Mouse (Mus musculus) mature B cell (primary cell): ENCODE data around the gene Lrrc28.

Source experiments
- in situ Hi-C: fragments of 300-500 bp; cut with MboI; formaldehyde crosslinking; loops from 2 replicates; pipeline ENCODE4 v1.14.3; 2019

The Lrrc28 gene

GRCm38 (mm10) chr7:67493795-67494687 lies 151.0 kb downstream of the Lrrc28 start:
- in situ Hi-C loops, result no loop called here

- in situ Hi-C loops, result no loop called here
Observed at GRCm38 (mm10) chr7:67487889-67488411, 157.1 kb downstream of the Lrrc28 start.

DNA sequence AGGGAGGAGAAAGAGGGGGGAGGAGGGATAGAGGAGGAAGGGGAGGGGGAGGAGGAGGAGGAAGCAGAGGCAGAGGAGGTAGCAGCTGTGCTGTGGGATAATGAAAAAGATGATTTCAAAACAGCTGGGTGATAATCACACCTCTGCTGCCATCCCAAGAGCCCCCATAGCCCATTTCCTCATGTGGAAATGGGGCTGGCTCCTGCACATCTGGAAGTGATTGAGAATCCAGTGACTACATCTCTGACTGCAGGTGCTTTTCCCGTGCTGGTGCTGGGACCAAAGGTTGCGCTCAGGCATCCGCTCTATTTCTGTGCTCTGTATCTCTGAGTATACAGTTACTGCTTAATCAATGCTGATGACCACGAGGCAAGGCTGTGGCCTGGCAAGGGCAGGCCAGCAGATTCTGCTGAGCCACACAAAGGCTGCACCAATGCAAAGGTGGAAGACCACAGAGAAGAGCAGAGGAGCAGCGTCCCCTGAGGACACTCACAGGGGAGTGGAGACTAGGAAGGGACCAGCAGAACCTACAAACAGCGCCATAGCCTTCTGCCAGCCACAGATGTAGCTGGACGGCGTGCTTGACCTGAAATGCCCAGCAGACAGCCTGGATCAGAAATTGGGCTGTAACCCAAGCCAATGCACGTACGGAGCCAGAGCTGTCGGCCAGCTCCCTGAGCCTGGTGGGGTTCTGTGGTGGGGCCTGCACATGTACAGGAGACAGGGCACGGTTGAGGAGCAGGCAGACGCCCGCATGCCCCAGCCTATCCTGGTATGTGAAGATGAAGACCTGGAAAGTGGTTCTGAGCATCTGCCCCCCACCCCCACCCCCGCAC lies 157.9 kb downstream of the Lrrc28 start:
- in situ Hi-C loops, result no loop called here

DNA sequence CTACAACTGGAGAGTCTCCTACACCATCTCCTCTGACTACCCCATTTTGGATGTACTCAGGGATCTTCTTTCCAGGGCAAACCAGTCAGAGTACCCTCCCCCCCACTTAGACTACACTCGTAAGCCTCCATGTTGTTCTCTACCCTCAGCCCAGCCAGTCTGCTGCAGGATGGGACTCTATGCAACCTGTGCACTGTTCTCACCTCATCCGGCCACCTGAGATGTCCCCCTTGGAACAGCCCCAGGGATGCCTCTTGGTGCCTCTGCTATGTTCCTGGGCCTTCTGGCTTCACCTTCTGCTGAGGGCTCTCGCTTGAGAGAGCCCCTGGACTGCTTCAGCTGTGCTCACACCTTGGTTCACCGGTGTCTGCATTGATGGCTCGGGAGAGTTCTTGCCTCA lies 158.7 kb downstream of the Lrrc28 start:
- in situ Hi-C loops, result no loop called here

- in situ Hi-C loops, result no loop called here
Observed at GRCm38 (mm10) chr7:67483698-67484097, 161.4 kb downstream of the Lrrc28 start.

GRCm38 (mm10) chr7:67479576-67480413 lies 165.3 kb downstream of the Lrrc28 start:
- in situ Hi-C loops, result no loop called here

- in situ Hi-C loops, result no loop called here
Observed at GRCm38 (mm10) chr7:67479168-67479567, 165.9 kb downstream of the Lrrc28 start.

DNA sequence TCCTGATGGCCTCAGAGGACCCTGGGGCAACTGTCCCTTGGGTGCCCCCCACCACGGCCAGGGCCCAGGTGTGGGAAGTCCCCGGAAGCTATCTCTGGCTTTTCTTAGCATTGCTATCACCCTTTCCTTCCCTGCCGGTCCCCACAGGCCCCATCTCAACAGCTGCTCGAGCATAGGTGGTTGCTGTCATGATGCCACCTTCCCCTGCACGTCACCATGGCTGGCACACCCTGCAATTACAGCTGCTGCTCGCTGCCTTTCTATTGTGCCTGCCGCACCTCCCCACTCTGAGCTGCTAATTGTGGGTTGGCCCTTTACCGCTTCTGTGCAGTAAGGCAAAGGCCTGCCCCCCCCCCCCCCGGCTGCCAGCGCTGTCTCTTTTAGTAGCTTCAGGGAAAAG lies 167.1 kb downstream of the Lrrc28 start:
- in situ Hi-C loops, result no loop called here

DNA sequence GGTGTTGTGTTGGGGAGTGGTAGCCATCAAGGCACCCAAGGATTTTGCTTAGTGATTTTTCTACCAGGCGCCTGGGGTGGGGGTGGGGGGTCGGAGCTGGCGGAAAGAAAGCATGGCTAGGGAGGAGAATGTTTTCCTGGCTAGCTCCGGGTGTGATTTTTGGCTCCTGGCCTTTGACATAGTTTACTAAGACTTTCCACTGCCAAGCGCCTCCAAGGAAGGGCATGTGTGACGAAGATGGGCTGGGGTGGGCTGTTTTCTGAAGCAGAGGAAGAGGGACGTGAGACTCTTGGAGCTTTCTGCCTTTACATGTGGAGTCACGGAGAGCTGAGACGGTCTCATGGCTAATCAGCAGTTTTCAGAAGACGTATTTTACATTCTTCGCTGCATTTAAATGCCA lies 173.8 kb downstream of the Lrrc28 start:
- in situ Hi-C loops, result no loop called here

GRCm38 (mm10) chr7:67468802-67469408 lies 176.2 kb downstream of the Lrrc28 start:
- in situ Hi-C loops, result no loop called here

- in situ Hi-C loops, result no loop called here
Observed at GRCm38 (mm10) chr7:67468180-67468579, 176.9 kb downstream of the Lrrc28 start.

DNA sequence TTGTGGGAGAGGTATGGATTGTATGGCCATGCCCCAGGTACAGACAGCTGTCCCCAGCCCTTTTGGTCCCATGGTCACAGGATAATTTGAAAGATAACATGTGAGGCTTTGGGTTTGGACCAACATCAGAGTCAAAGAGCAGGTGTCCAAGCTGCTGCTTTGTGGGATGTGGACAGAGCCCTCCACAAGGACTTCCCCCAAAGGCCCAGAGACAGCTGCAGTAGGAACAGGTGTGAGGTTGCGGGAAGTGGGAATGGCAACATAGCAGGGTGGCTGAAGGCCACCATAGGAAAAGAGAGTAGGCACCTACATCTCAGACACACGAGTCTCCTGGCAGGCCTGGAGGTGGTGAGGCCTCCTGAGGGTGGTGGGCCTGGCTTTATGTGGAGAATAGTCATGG lies 178.7 kb downstream of the Lrrc28 start:
- in situ Hi-C loops, result no loop called here

DNA sequence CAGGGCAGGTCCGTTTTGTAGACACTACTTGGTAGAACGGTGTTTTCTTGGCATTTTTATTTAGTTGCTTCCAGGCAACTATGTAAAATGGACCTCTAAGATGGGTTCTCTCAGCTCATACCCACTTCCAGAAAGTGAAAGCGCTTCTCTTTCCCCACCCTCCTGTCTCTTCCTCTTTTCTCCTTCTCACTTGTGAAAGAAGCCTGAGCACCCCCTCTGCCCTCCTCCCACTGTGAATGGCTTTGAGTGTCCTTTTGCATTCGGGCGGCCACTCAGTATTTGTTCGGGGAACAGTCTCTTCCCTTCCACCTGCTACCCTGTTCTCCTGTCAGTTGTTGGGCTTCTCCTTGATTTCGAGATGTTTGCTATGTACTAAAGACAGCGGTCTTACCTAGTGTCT lies 180.4 kb downstream of the Lrrc28 start:
- in situ Hi-C loops, result no loop called here

- in situ Hi-C loops, result no loop called here
Observed at GRCm38 (mm10) chr7:67463565-67463964, 181.5 kb downstream of the Lrrc28 start.
